Mouse (Mus musculus) embryonic facial prominence, embryonic 14.5 days (tissue): ENCODE data around the gene Usp48. TPM values are rescaled to one million over a fixed set of nuclear protein-coding genes. Genes with fewer than 3 reads are reported as not detected.
A peak's percentile ranks its signal among the peaks of the same experiment; 100 is the strongest.

Source experiments
- ATAC-seq: fragments of 200-750 bp; cut with Nextera tagmentation; 2 replicates; pipeline ENCODE4 v1.8.0; 2017; ENCODE audit warnings: low read depth, moderate number of reproducible peaks, moderate TSS enrichment
- DNase-seq: peaks from one replicate; pipeline ENCODE4 v3.0.0-alpha.2; 2015; ENCODE audit warnings: low spot score
- H3K27ac ChIP-seq: fragments of 300-500 bp; sonication (generic); replicated peaks from 2 replicates; pipeline ENCODE4 v1.5.1; 2014; ENCODE audit warnings: low read depth, mild to moderate bottlenecking, low read length, moderate library complexity
- H3K27me3 ChIP-seq: fragments of 300-500 bp; sonication (generic); replicated peaks from 2 replicates; pipeline ENCODE4 v1.6.1; 2014; ENCODE audit warnings: low read length; ENCODE audit not compliant: control insufficient read depth, insufficient read depth
- H3K36me3 ChIP-seq: fragments of 300-500 bp; sonication (generic); 2 replicates; pipeline ENCODE4 v1.6.1; 2014; ENCODE audit warnings: low read length, mixed read lengths; ENCODE audit not compliant: control insufficient read depth, insufficient read depth
- H3K4me1 ChIP-seq: fragments of 300-500 bp; sonication (generic); 2 replicates; pipeline ENCODE4 v1.6.1; 2014; ENCODE audit warnings: antibody characterized with exemption, low read length; ENCODE audit not compliant: control insufficient read depth, insufficient read depth
- H3K4me2 ChIP-seq: fragments of 300-500 bp; sonication (generic); 2 replicates; pipeline ENCODE4 v1.6.1; 2014; ENCODE audit warnings: low read depth, mild to moderate bottlenecking, low read length, moderate library complexity, mixed read lengths
- H3K4me3 ChIP-seq: fragments of 300-500 bp; sonication (generic); 2 replicates; pipeline ENCODE4 v1.5.1; 2014; ENCODE audit warnings: low read depth, mild to moderate bottlenecking, low read length
- H3K9ac ChIP-seq: fragments of 300-500 bp; sonication (generic); 2 replicates; pipeline ENCODE4 v1.6.1; 2014; ENCODE audit warnings: low read depth, mild to moderate bottlenecking, low read length, moderate library complexity, mixed read lengths
- H3K9me3 ChIP-seq: fragments of 300-500 bp; sonication (generic); 2 replicates; pipeline ENCODE4 v1.6.1; 2016; ENCODE audit warnings: low read length; ENCODE audit not compliant: control insufficient read depth
- WGBS: fragments of 180-500 bp; shearing (Covaris S2); extraction: QIAGEN DNeasy Blood & Tissue Kit; methylation state at CpG from one replicate; pipeline ENCODE4 v1.1.7; 2014; 5-methylcytosine and 5-hydroxymethylcytosine counted together
- polyA plus RNA-seq: library from polyadenylated mRNA; unstranded; fragments of >200 nt; fragmentation: Nextera tagmentation; extraction: Ambion mirVana; gene quantifications from 2 replicates; pipeline ENCODE4 v1.2.1, GENCODE M21; 2014

The Usp48 gene
- polyA plus RNA-seq, 1 experiment from 2014 or later, result 59.8 TPM

- ATAC-seq, result no peak
- peaks cover 47% of the 10 kb centered on the region for H3K27me3 ChIP-seq
- no peaks in the 10 kb centered on the region for H3K36me3 ChIP-seq
- H3K4me2 ChIP-seq, result no peak overlapping the region
- no peak overlapping the region for H3K9ac ChIP-seq
- no peak overlapping the region for H3K4me3 ChIP-seq
- no peak overlapping the region; the same call in 1 of the 2 replicates for H3K27ac ChIP-seq
- no peaks in the 10 kb centered on the region for H3K9me3 ChIP-seq
- 63% methylated on average over 2 of the region's 2 CpGs for WGBS
- H3K4me1 ChIP-seq, result peaks cover 4% of the 10 kb centered on the region
- DNase-seq, result no peak
Observed at GRCm38 (mm10) chr4:137679979-137680550, 86.5 kb downstream of the Usp48 start.

- WGBS, result 25% methylated on average over 7 of the region's 7 CpGs
- H3K27ac ChIP-seq, result no peak overlapping the region; the same call in 1 of the 2 replicates
- peaks cover 4% of the 10 kb centered on the region for H3K4me1 ChIP-seq
- no peaks in the 10 kb centered on the region for H3K36me3 ChIP-seq
- ATAC-seq, result no peak
- H3K4me2 ChIP-seq, result 0 out of 2 replicates have a peak overlapping the region, but pooled peaks have one; percentile 67
- H3K27me3 ChIP-seq, result peaks cover 47% of the 10 kb centered on the region
- H3K4me3 ChIP-seq, result no peak overlapping the region
- no peak for DNase-seq
- H3K9ac ChIP-seq, result no peak overlapping the region
- H3K9me3 ChIP-seq, result no peaks in the 10 kb centered on the region
Observed at GRCm38 (mm10) chr4:137680721-137681120, 87.2 kb downstream of the Usp48 start.

GRCm38 (mm10) chr4:137681408-137682104 is 88.0 kb downstream of the Usp48 start:
- Histone ChIP-seq H3K9ac (peak overlapping the region; percentile 49), H3K4me3 (peak overlapping the region; percentile 38), H3K36me3 (no peaks in the 10 kb centered on the region), H3K9me3 (no peaks in the 10 kb centered on the region), H3K4me2 (peak overlapping the region; percentile 67), H3K27me3 (peaks cover 47% of the 10 kb centered on the region), H3K4me1 (peaks cover 4% of the 10 kb centered on the region), H3K27ac (no peak overlapping the region)
- ATAC-seq (peak; percentile 22; the same call in 1 of the 2 replicates), DNase-seq (no peak)
- 9% methylated on average over 22 of the region's 52 CpGs for WGBS

- Histone ChIP-seq H3K9ac (no peak overlapping the region), H3K36me3 (no peaks in the 10 kb centered on the region), H3K27me3 (peaks cover 41% of the 10 kb centered on the region), H3K4me3 (no peak overlapping the region), H3K4me1 (peaks cover 4% of the 10 kb centered on the region), H3K4me2 (no peak overlapping the region), H3K9me3 (no peaks in the 10 kb centered on the region), H3K27ac (no peak overlapping the region)
- DNase-seq, result no peak
- ATAC-seq, result 0 out of 2 replicates have a peak, but pooled peaks have one; percentile 19
- WGBS, result 31% methylated on average over 6 of the region's 7 CpGs
Observed at GRCm38 (mm10) chr4:137682961-137683453, 89.5 kb downstream of the Usp48 start.

GRCm38 (mm10) chr4:137684830-137685343 is 91.3 kb downstream of the Usp48 start:
- DNase-seq, result no peak
- no peak overlapping the region for H3K27ac ChIP-seq
- no peaks in the 10 kb centered on the region for H3K36me3 ChIP-seq
- H3K9me3 ChIP-seq, result no peaks in the 10 kb centered on the region
- H3K4me2 ChIP-seq, result no peak overlapping the region
- H3K4me1 ChIP-seq, result peaks cover 4% of the 10 kb centered on the region
- 24% methylated on average over 9 of the region's 9 CpGs for WGBS
- ATAC-seq, result no peak
- H3K4me3 ChIP-seq, result no peak overlapping the region
- H3K27me3 ChIP-seq, result peaks cover 29% of the 10 kb centered on the region
- no peak overlapping the region for H3K9ac ChIP-seq

GRCm38 (mm10) chr4:137686303-137686702 is 92.7 kb downstream of the Usp48 start:
- Histone ChIP-seq H3K9me3 (no peaks in the 10 kb centered on the region), H3K4me3 (no peak overlapping the region), H3K27me3 (peaks cover 16% of the 10 kb centered on the region), H3K9ac (no peak overlapping the region), H3K27ac (no peak overlapping the region), H3K36me3 (no peaks in the 10 kb centered on the region), H3K4me1 (peaks cover under 1% of the 10 kb centered on the region), H3K4me2 (no peak overlapping the region)
- ATAC-seq (no peak), DNase-seq (no peak)
- WGBS, result 61% methylated on average over 5 of the region's 5 CpGs

GRCm38 (mm10) chr4:137687234-137687825 is 93.8 kb downstream of the Usp48 start:
- 65% methylated on average over 14 of the region's 14 CpGs for WGBS
- Histone ChIP-seq H3K4me3 (no peak overlapping the region), H3K27me3 (peaks cover 5% of the 10 kb centered on the region), H3K9ac (no peak overlapping the region), H3K4me1 (no peaks in the 10 kb centered on the region), H3K27ac (no peak overlapping the region), H3K9me3 (no peaks in the 10 kb centered on the region), H3K36me3 (no peaks in the 10 kb centered on the region), H3K4me2 (no peak overlapping the region)
- DNase-seq, result no peak
- ATAC-seq, result no peak

GRCm38 (mm10) chr4:137692107-137692902 is 98.8 kb downstream of the Usp48 start:
- WGBS, result 87% methylated on average over 8 of the region's 10 CpGs
- H3K4me3 ChIP-seq, result no peak overlapping the region
- DNase-seq (no peak), ATAC-seq (no peak)
- H3K4me1 ChIP-seq, result peaks cover 6% of the 10 kb centered on the region; the same call in 1 of the 2 replicates
- no peak overlapping the region for H3K27ac ChIP-seq
- H3K27me3 ChIP-seq, result no peaks in the 10 kb centered on the region
- H3K9me3 ChIP-seq, result no peaks in the 10 kb centered on the region
- no peak overlapping the region for H3K9ac ChIP-seq
- H3K4me2 ChIP-seq, result no peak overlapping the region
- no peaks in the 10 kb centered on the region for H3K36me3 ChIP-seq
